Mouse (Mus musculus): ENCODE measurements at regions not wholly inside any gene's neighbourhood (a gene's known extent, or its start where the extent isn't known, plus 50 kb on each side); places are given as distances from the start of the nearest gene placed in this dataset.

DNA sequence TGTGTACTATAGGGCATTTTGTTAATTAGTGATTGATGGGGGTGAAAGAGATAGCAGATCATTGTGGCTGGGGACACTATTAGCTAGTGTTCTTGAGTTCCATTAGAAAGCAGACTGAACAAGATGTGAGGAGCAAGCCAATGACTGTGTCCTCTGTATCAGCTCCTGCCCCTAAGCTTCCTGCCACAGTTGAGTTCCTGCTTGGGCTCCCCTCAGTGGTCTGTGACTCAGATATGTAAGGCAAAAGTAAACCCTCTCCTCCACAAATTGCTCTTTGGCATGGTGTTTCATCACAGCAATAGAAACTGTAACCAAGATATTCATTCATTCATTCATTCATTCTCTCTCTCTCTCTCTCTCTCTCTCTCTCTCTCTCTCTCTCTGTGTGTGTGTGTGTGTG lies 169.7 kb upstream of the Rasa1 start:
- Histone ChIP-seq H3K27me3 (ENCODE audit: insufficient read depth, low read length) (no peaks in the 10 kb centered on the region), H3K4me3 (ENCODE audit: low read depth, low read length) (no peak overlapping the region), H3K9me3 (replicated peaks) (peaks cover 2% of the 10 kb centered on the region; the same call in 1 of the 2 replicates), H3K36me3 (replicated peaks) (no peaks in the 10 kb centered on the region), H3K4me1 (ENCODE audit: insufficient read depth, low read depth, low read length) (peaks cover 7% of the 10 kb centered on the region)
- DNase-seq (ENCODE audit: low spot score) (no peak), ATAC-seq (ENCODE audit: extremely low read depth, insufficient number of reproducible peaks, low FRiP score, poor library complexity, severe bottlenecking) (no peak)
- TF ChIP-seq GATA1 (IDR thresholded peaks at IDR 0.05; ENCODE audit: borderline replicate concordance, low read length): no peak
- TF ChIP-seq GATA2 (IDR thresholded peaks at IDR 0.05; ENCODE audit: borderline replicate concordance, low read depth, low read length): no peak
- no peak for TF ChIP-seq TAL1 (conservative IDR thresholded peaks at IDR 0.05; ENCODE audit: low read depth, low read length)
- no peak for TF ChIP-seq POLR2AphosphoS5 (IDR thresholded peaks at IDR 0.05; ENCODE audit: insufficient replicate concordance, low read depth, low read length)
- TF ChIP-seq CTCF (IDR thresholded peaks at IDR 0.05; ENCODE audit: low read depth, low read length): no peak

DNA sequence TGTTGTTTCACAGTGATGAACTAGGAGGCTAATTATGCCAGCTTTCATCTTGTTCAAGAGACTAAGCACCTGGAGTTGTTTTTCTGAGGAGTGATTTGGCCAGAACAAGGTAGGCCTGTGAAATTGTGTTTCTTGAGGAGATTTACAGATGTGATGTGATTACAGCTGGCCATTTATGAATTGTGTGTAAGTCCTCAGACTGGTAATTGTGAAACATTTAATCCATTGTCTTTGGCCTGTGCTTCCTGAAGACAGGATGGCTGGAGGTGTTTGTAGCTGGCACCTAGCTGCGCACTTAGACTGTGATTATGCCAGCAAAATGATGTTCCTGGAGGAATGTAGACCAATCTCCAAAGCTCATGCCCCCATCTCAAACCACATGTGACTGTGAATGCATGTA lies 150.7 kb upstream of the Rasa1 start:
- ATAC-seq (ENCODE audit: extremely low read depth, insufficient number of reproducible peaks, low FRiP score, poor library complexity, severe bottlenecking) (no peak), DNase-seq (ENCODE audit: low spot score) (no peak)
- peaks cover 14% of the 10 kb centered on the region for H3K4me1 ChIP-seq (ENCODE audit: insufficient read depth, low read depth, low read length)
- H3K9me3 ChIP-seq (replicated peaks): no peaks in the 10 kb centered on the region
- no peaks in the 10 kb centered on the region for H3K27me3 ChIP-seq (ENCODE audit: insufficient read depth, low read length)
- H3K4me3 ChIP-seq (ENCODE audit: low read depth, low read length): no peak overlapping the region
- TF ChIP-seq GATA2 (IDR thresholded peaks at IDR 0.05; ENCODE audit: borderline replicate concordance, low read depth, low read length): no peak
- TF ChIP-seq CTCF (IDR thresholded peaks at IDR 0.05; ENCODE audit: low read depth, low read length): no peak
- no peak for TF ChIP-seq POLR2AphosphoS5 (IDR thresholded peaks at IDR 0.05; ENCODE audit: insufficient replicate concordance, low read depth, low read length)
- no peak for TF ChIP-seq GATA1 (IDR thresholded peaks at IDR 0.05; ENCODE audit: borderline replicate concordance, low read length)
- TF ChIP-seq TAL1 (conservative IDR thresholded peaks at IDR 0.05; ENCODE audit: low read depth, low read length): no peak
- H3K36me3 ChIP-seq (replicated peaks): no peaks in the 10 kb centered on the region

DNA sequence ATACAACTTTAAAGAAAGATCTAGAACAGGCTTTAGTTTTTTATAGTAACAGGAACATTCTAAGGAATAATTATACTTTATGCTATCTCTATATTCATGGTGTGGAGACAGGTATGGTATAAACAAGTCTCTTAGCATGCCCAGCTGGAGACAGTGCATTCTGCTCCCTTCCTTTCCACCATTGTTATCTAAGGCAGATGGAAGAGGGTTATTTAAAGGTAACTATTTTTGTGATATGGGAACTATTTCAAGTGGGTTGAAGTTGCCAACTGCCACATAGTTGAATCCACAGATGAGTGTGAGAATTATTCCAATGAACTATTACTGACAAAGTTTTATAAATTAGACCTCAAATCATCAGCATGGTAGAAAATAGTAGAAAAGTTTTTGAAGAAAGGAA lies 148.9 kb upstream of the Rasa1 start:
- DNase-seq (ENCODE audit: low spot score): no peak
- no peaks in the 10 kb centered on the region for H3K36me3 ChIP-seq (replicated peaks)
- peaks cover 14% of the 10 kb centered on the region for H3K4me1 ChIP-seq (ENCODE audit: insufficient read depth, low read depth, low read length)
- ATAC-seq (ENCODE audit: extremely low read depth, insufficient number of reproducible peaks, low FRiP score, poor library complexity, severe bottlenecking): no peak
- H3K4me3 ChIP-seq (ENCODE audit: low read depth, low read length): no peak overlapping the region
- TF ChIP-seq CTCF (IDR thresholded peaks at IDR 0.05; ENCODE audit: low read depth, low read length): no peak
- no peak for TF ChIP-seq POLR2AphosphoS5 (IDR thresholded peaks at IDR 0.05; ENCODE audit: insufficient replicate concordance, low read depth, low read length)
- TF ChIP-seq GATA2 (IDR thresholded peaks at IDR 0.05; ENCODE audit: borderline replicate concordance, low read depth, low read length): no peak
- no peak for TF ChIP-seq GATA1 (IDR thresholded peaks at IDR 0.05; ENCODE audit: borderline replicate concordance, low read length)
- no peak for TF ChIP-seq TAL1 (conservative IDR thresholded peaks at IDR 0.05; ENCODE audit: low read depth, low read length)
- H3K9me3 ChIP-seq (replicated peaks): no peaks in the 10 kb centered on the region
- H3K27me3 ChIP-seq (ENCODE audit: insufficient read depth, low read length): no peaks in the 10 kb centered on the region

DNA sequence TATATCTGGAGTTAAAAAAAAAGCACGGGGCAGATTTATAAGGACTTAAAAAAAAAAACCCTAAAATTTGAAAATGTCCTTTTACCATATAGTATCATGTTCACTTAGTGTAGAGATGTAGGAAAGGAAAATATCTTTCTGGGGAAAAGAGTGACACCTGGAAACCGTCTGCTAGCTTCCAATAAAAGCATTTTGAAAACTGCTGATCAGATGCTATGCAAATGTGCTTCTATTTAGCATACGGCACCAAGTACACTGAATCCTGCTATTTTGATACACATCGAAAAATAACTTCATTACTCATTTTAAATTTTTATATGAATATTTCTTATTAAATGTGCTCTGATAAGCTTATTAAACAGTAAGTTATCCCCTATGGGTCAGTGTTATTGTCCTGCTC lies 148.1 kb upstream of the Rasa1 start:
- DNase-seq (ENCODE audit: low spot score): no peak
- Histone ChIP-seq H3K9me3 (replicated peaks) (no peaks in the 10 kb centered on the region), H3K4me1 (ENCODE audit: insufficient read depth, low read depth, low read length) (peaks cover 14% of the 10 kb centered on the region), H3K27me3 (ENCODE audit: insufficient read depth, low read length) (no peaks in the 10 kb centered on the region), H3K36me3 (replicated peaks) (no peaks in the 10 kb centered on the region), H3K4me3 (ENCODE audit: low read depth, low read length) (no peak overlapping the region)
- TF ChIP-seq GATA2 (IDR thresholded peaks at IDR 0.05; ENCODE audit: borderline replicate concordance, low read depth, low read length): no peak
- no peak for TF ChIP-seq TAL1 (conservative IDR thresholded peaks at IDR 0.05; ENCODE audit: low read depth, low read length)
- TF ChIP-seq GATA1 (IDR thresholded peaks at IDR 0.05; ENCODE audit: borderline replicate concordance, low read length): no peak
- no peak for TF ChIP-seq CTCF (IDR thresholded peaks at IDR 0.05; ENCODE audit: low read depth, low read length)
- no peak for TF ChIP-seq POLR2AphosphoS5 (IDR thresholded peaks at IDR 0.05; ENCODE audit: insufficient replicate concordance, low read depth, low read length)
- ATAC-seq (ENCODE audit: extremely low read depth, insufficient number of reproducible peaks, low FRiP score, poor library complexity, severe bottlenecking): no peak

DNA sequence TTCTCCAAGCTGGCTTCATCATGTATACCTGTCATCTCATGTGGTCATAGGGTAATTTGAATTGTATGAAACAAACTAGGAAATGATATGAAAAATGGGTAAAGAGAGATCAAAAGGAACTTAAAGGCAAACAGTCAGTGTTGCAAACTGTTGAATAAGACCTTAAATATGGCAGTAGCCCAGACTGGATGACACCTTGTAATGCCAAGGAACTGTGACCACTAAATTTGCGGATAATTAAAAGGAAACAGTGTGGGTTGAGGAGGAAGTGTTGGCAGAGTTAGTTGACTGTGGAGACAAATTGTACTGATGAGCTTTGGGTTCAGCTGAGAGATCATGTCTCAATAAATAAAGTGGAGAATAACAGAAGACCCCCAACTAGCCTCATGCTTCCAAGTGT lies 147.3 kb upstream of the Rasa1 start:
- ATAC-seq (ENCODE audit: extremely low read depth, insufficient number of reproducible peaks, low FRiP score, poor library complexity, severe bottlenecking) (no peak), DNase-seq (ENCODE audit: low spot score) (no peak)
- H3K9me3 ChIP-seq (replicated peaks): no peaks in the 10 kb centered on the region
- no peak for TF ChIP-seq GATA1 (IDR thresholded peaks at IDR 0.05; ENCODE audit: borderline replicate concordance, low read length)
- TF ChIP-seq CTCF (IDR thresholded peaks at IDR 0.05; ENCODE audit: low read depth, low read length): no peak
- TF ChIP-seq TAL1 (conservative IDR thresholded peaks at IDR 0.05; ENCODE audit: low read depth, low read length): no peak
- TF ChIP-seq GATA2 (IDR thresholded peaks at IDR 0.05; ENCODE audit: borderline replicate concordance, low read depth, low read length): no peak
- TF ChIP-seq POLR2AphosphoS5 (IDR thresholded peaks at IDR 0.05; ENCODE audit: insufficient replicate concordance, low read depth, low read length): no peak
- no peaks in the 10 kb centered on the region for H3K27me3 ChIP-seq (ENCODE audit: insufficient read depth, low read length)
- H3K4me3 ChIP-seq (ENCODE audit: low read depth, low read length): no peak overlapping the region
- peaks cover 14% of the 10 kb centered on the region for H3K4me1 ChIP-seq (ENCODE audit: insufficient read depth, low read depth, low read length)
- no peaks in the 10 kb centered on the region for H3K36me3 ChIP-seq (replicated peaks)

- Histone ChIP-seq H3K4me3 (ENCODE audit: low read depth, low read length) (no peak overlapping the region), H3K9me3 (replicated peaks) (no peaks in the 10 kb centered on the region), H3K4me1 (ENCODE audit: insufficient read depth, low read depth, low read length) (peaks cover 9% of the 10 kb centered on the region), H3K27me3 (ENCODE audit: insufficient read depth, low read length) (no peaks in the 10 kb centered on the region), H3K36me3 (replicated peaks) (no peaks in the 10 kb centered on the region)
- ATAC-seq (ENCODE audit: extremely low read depth, insufficient number of reproducible peaks, low FRiP score, poor library complexity, severe bottlenecking): peak; percentile 24; the same call in 1 of the 2 replicates
- TF ChIP-seq GATA2 (IDR thresholded peaks at IDR 0.05; ENCODE audit: borderline replicate concordance, low read depth, low read length) (no peak), CTCF (IDR thresholded peaks at IDR 0.05; ENCODE audit: low read depth, low read length) (no peak), GATA1 (IDR thresholded peaks at IDR 0.05; ENCODE audit: borderline replicate concordance, low read length) (no peak), TAL1 (conservative IDR thresholded peaks at IDR 0.05; ENCODE audit: low read depth, low read length) (no peak), POLR2AphosphoS5 (IDR thresholded peaks at IDR 0.05; ENCODE audit: insufficient replicate concordance, low read depth, low read length) (no peak)
- no peak for DNase-seq (ENCODE audit: low spot score)
These were observed 141.9 kb upstream of the Rasa1 start for GRCm38 (mm10) chr13:85430821-85431220.
